Mouse (Mus musculus): ENCODE measurements around the gene Cfap97d1.
A peak's percentile ranks its signal among the peaks of the same experiment; 100 is the strongest.

DNA sequence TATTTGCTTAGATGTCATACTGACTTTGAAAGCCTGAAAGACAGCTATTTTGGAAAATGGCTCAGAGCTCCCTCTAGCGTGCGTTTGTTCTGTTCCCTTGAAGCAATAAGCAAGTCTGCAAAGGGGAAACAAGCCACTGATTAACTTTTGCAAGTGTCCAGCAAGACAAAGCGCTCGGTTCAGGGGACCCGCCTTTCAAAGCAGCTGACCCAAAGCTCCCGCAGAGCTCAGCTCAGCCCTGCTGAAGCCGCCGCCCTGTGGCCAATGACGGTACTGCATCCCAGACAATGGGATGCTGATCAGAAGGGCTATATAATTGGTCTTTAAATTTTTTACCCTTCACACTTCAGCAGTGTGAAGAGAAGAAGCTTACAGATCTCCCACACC is 56.1 kb downstream of the Cfap97d1 start:
- TF ChIP-seq CTCF (IDR thresholded peaks at IDR 0.05; ENCODE audit: low read depth) = peak; percentile 96
- TF ChIP-seq EP300 (IDR thresholded peaks at IDR 0.05; ENCODE audit: low read depth) = no peak
